Mouse (Mus musculus) spleen, adult 18-20 months (tissue): ENCODE measurements around the gene Bcl2l14.

Experiments
- DNase-seq, 2 experiments: peaks; one replicate each; pipeline ENCODE4 v3.0.0; 2022; ENCODE audit warnings: mixed read lengths in 2 of 2

The Bcl2l14 gene

DNA sequence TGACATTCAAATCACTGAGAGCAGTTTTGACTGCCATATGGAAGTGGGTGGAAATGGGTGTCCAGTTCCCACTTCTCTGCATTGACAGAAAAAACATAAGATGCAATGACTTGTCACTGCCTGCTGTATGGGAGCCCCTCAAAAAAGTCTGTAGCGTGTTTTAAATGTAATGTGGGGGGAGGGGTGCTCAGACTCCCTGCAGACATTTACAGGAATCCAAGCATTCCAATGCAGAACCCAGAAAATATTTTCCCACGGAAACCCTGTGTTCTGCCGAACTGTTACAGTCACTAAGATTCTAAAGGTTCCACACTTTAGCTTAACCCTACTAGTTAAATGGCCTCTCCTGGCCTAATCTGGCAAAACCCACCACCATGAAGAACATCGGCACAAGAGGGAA is at the start of gene Bcl2l14:
Gene Bcl2l14 (plus strand): TSS at position 301 of the 400 bp plus-strand sequence.
- no peak for DNase-seq

DNA sequence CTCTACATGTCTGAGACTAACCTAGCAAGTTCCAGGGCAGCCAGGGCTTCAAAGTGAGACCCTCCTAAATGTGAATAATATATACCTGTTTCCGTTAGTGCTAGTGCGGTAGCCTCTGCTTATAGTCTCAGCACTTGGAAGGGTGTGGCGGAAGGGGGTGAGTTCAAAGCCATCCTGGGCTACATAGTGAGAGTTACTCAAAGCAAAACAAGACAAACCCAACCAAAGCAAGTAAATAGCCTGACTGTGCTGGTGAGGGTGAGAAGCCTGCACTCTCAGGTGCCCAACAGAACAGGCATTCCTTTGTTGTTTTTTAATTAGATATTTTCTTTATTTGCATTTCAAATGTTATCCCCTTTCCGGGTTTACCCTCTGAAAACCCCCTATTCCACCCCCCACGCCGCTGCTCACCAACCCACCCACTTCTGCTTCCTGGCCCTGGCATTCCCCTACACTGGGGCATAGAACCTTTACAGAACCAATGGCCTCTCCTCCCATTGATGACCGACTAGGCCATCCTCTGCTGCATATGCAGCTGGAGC is 47.5 kb upstream of the Bcl2l14 start:
- DNase-seq = no peak

DNA sequence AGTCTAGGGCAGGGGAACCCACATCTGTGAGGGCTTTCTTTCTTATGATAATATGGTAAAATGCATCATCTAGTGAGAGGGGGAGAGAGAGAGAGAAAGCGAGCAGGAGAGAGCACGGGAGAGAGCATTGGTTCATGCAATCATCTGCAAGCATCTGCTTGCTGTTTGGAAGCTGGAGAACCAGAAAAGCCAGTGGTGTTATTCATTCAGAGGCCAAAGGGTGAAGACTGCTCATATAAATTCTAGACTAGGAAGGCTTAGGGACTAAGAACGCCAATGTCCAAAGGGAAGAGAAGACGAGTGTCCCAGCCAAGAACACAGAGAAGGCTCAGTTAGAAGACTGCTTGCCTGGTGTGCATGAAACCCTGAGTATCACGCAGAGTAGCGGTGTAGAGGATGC is 43.2 kb upstream of the Bcl2l14 start:
- DNase-seq = no peak

DNA sequence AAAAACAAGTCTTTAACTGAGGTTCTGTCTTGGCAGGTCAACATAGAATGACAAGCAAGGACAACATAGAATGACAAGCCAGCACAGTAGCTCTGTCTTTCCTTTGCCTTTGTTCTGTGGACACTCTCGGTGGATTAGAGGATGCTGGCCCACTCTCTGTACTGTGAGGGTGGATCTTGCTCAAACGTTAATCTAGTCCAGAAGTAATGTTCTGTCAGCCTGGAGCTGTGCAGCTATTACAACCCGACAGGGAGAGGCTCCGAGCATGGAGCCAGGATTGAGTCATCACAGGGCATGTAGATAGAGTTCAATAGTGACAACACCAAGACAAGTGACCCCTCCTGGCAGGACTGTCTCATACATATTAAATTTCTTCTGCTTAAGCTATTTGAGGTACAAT is 42.4 kb upstream of the Bcl2l14 start:
- DNase-seq = no peak

DNA sequence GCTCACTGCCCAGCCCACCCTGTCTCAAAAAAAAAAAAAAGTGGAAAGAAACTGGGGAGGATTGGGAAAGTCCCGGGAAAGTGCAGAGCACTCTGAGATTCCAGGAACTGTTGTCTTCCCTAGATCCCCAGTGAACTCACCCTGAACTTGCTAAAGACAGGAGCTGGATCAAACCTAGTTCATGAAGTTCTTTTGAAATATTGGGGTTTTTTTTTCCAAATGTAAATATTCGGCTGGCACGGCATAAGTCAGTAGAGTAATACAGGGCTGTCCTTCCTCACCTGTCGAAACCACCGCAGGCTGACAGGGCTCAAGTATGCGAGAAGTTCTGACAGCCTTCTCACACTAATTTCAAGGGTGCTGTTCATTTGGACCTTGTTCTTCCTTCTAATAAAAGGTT is 38.5 kb upstream of the Bcl2l14 start:
- no peak for DNase-seq

DNA sequence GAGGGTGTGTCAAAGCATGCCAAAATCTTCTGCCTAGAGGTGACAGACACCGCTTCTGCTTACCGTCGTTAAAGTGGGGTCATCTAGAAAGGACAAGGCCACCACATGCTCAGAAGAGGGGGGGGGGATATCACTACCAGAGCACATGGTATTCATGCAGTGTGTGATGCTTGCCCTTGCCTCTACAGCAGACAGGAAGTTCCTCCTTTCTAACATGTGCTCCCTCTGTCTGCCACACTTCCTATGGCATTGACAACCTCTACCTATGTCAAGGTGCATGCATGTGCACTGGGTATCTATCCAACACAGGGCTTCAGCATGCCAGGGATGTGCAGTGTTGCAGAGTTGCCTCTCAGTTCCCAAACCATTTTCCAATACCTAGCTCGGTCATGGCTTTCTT is 36.0 kb upstream of the Bcl2l14 start:
- DNase-seq = no peak

DNA sequence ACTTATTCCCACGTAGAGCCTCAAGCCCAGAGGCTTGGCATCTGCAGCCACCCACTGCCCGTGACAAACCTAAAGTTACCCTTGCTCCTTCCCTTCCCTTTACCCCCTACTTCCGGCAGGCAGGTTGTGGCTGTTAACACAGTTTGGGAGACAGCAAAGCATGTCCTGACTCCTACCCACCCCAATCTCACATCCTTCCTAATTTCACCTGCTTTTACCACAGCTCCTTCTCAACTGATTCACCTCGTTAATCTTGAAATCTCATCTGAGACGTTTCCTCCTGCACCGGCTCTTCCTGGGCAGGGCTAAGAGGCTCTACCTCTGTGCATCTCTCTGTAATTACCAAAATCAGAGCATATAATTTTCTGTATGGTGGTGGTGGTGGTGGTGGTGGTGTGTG is 31.5 kb upstream of the Bcl2l14 start:
- DNase-seq = no peak

DNA sequence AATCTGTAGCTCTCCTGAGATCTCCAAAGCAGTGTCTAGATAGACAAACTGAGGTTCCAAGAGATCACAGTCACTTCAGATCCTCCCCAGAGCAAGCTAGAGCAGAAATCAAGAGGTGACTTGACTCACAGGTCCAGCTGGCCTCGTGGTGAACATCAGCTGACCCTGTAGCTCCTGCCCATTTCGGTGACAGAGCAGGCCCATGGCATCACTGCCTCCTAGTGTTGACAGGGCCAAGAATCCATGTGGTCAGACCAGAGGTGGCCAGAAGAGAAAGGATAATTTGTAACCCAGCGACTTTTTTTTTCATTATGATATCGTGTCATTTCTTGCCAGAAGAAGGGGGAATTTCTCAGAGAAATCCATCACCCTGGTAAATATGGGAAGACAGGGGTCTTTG is 30.2 kb upstream of the Bcl2l14 start:
- DNase-seq = no peak

DNA sequence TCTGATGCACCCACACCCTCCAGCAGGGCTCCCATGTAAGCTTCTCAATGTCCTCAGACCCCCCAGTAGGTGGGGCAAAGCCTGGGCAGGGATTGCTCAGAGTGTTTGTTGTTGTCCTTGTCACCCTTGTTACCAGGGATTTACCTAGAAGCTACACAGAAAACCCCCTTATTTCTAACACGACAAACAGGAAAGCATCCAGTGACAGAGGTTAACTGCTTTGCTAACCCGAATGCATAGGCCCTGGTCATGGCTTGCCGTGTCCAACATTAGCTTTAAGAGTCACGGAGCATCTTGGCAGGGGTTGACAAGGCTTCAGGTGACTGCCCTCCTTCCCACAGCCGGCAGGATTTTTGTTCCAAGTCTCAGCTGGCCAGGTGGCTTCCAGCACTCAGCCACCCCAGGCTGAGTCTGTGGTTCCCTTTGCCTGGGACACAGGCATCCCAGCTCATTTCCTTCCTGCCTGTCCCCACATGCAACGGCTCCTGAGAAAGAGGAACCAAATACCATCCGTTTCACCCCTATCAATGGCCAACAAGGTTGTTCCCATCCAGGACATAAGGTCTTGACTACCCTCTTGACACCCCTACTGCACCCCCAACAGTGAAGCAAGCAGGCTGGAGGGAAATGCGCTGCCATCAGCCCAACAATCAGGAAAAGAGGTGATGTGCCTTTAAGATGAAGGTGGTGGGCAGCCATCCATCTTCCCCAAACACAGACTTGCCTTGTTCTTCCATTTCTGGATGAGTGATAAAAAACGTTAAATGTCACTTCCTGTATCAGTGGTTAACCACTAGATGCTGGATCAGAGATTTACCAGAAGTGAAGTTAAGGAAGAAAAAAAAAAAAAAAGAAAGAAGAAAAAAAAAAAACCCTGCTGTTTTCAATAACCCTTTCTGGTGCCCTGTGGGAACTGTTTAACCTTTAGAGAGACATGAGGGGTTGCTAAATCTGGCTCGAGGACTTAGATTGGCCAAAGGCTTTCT is 29.5 kb upstream of the Bcl2l14 start:
- peak in 1 of 2 experiments; percentile 17 for DNase-seq

DNA sequence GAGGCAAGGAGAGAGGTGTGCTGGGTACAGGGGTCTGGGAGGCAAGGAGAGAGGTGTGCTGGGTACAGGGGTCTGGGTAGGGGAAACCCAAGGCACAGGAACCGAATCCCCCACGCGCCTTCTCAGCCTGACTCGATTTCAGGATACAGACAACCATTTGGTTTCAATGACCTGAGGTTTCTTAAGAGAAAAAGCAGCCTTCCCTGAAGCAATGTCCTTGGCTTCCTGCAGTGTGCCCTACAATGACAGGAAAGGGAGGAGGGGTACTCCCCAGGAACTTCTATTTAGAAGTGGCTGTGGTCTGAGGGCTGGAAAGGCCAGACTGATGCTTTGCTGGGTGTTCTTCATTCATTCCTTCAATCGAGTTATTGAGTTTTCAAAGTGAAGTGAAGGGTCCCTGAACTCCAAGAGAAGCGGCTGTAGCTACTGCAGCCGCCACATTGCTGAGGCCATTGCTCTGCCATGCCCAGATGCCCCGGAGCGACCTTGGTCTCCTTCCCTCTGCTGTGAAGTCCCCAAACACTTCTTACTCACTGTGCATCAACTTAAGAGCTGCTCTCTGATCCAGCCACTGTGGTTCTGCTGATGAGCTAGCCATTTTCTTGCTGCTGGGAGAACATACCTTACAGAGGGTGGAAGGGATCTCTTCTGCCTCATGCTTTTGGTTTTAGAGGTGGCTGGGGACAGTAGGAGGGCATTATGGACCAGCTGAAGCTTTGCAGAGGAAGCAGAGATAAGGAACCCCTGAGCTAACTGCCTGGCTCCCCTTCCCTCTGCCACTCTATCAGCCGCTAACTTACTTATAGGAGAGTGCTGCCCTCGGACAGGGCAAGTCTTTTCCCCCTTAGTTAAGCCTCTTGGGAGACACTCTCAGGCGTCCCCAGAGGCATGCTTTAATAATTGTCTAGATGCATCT is 28.5 kb upstream of the Bcl2l14 start:
- DNase-seq = no peak

DNA sequence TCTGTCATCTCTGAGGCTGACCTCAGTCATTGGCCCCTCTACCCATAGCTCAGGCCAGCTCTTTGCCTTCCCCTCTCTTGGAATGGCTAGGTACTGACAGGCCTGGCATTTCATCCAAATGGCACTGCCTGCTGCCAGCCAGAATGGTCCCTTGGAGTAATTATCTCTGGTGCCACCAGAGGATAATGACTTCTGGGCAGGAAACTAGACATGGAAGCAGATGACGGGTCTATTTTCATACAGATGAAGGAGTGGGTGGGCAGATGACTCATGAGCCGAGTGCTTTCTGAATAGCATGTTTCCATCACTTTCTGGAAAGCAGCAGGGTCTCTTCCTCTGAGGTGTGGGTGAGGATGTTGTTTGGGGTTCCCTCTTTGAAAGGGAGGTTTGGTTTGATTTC is 23.2 kb upstream of the Bcl2l14 start:
- no peak for DNase-seq

DNA sequence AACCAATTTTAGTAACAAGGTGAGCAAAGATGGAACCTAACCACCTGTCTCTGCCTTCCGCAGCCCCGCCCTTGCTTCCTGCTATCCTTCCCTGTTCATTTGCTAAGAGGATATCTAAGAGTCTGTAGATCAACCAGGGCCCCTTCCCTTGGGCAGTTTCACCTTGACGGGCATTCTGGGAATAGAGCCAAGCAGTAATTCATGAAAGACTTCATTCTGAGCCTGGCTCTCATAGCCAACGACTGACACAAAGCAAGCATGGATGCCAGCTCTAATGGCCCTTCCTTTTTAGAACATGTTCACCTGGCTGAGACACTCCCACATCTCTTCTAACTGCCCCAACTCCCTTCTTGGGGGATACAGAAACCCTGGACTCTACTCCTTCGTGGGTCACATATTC is 18.9 kb upstream of the Bcl2l14 start:
- no peak for DNase-seq

DNA sequence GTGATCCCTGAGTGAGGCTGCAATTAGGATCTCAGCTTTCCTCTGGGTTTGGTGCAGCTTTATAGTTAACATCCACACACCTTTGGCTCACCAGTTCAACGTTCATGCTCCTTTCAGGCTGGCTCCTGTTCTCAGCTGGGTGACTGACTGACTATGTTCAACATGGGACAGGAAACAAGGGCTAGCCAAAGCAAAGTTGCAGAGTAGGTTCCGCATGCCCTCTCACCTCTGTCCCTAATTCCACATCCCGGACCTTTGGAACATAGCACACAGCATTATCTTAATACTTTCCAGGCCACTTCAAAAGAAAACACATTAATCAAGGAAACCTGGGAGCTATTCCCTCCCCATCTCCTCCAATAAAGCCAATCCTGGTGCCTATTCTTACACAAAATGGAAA is 18.3 kb upstream of the Bcl2l14 start:
- no peak for DNase-seq

DNA sequence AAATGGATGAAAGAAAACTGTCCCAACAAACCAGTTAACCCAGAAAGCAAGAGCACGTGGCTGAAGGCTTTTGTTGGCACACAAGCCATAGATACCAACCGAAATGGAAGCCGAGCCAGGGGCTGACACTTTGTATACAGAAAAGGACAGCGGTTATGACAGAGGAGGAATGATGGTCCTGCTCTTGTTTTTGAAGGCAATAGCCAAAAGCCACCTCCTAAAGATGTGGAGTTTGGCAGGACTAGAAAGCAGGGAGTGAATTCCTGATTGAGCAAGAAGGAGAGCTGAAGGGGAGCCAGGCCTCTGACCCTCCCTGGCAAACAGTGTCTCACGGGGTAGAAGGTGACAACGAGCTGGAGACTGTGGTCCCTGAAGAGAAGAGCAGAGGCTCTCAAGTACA is 14.7 kb upstream of the Bcl2l14 start:
- DNase-seq = no peak

DNA sequence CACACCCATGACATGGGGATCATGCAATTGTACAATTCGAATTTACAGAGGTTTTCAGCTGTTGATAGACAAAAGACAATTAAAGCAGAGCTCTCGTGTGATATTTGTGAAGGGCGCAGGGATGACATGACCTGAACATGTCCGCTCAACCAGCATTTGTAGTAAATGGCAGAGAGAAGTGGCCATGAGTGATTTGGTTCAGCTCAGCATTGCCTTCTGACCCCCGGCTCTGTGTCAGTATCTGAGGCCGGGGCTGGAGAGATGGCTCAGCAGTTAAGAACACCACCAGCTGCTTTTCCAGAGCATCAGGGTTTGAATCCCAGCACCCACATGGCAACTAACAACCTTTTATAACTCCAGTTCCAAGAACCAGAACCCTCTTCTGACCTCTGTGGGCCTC is 10.2 kb upstream of the Bcl2l14 start:
- no peak for DNase-seq

DNA sequence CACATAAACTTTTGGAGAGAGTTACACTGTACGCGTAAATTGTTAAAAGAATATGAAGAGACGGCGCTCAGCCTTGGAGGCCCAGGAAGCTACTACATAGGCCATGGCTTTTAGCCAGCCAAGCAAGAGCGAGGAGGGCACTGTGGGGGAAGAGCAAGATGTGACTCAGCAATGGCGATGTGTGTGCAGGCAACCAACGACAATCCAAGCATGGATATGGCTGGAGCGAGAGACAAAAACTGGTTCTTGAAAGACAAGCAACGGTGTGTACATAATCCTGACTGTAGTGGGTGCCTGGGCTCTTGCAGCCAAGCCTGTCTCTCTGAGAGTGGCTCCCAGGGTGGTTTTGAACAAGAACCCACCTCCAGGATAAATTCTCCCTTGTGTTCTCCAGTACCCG is 8.7 kb upstream of the Bcl2l14 start:
- no peak for DNase-seq

DNA sequence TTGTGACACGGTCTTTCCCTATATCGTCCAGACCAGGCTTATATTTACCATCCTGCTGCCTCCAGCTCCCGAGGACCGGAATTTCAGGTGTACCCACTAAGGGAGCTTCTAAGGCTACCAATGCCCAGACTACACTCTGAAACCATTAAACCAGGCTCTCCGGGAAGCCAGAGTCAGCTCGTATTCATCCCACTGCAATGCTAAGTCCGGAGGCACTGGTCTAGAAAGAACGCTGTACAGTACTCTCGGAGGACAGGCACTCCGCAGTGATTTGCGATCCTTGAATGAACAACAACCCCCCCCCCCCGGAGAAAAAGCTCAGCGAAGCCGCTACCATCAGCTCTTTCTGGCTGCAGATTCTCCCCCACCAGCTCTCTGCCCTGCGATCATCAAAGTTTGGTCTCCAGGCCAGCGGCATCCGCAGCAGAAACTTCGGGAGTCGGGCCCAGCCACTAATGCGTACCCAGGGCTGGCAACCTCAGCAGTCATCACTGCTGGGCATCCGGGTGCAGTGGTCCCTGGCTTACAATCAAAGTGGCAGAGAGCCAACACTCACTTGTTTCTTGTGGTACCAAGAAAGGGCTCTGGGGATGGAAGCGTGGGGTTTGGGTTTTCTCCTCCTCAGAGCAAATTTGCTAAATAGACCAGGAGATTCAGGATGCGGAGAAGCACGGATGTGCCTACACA is 7.6 kb upstream of the Bcl2l14 start:
- no peak for DNase-seq

DNA sequence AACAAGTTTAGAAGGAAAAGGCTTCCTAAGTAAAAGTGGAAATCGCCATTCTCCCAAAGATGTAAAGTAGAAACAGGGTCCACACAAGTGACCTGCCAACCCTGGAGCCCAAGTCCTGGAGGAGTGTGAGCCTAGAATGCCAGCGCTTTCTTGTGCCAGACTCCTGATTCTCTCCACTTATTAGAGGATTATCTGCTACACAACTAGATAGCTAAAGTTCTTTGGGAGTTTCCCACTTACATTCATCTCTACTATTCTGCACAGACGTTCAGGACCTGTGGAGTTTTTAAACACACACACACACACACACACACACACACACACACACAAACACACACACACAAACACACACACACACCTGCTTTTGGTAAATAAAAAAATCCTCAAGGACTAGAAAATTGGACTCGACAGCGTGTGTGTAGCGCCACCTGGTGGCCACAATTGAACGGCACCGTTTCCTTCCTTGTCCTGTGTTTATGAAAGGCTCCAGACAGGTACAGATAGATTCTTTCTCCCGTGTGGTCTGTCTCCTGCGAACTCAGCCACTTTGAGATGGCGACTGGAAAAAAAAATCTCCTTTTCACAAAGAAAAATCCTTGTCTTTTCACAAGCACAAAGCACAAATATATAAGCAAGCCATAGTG is 6.7 kb upstream of the Bcl2l14 start:
- DNase-seq = peak; percentile 38 to 76

DNA sequence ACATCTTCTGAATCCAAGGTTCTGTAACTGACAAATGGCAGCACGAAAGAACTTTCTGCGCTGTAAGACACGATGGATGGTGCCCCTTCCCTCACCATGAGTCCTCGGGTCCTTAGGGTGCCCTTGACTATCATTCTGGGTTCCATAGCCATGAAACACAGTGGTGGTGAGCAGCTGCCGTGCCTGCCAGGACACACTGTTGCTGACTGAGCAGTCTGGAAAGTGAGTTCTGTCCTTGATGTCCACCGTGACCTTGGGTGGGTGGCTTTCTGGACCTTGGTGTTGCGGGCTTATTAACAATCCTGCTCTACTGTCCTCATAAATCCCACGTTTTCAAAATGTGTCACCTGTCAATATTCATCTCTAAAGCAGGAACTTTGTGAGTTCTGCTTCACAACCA is 6.2 kb upstream of the Bcl2l14 start:
- DNase-seq = no peak

DNA sequence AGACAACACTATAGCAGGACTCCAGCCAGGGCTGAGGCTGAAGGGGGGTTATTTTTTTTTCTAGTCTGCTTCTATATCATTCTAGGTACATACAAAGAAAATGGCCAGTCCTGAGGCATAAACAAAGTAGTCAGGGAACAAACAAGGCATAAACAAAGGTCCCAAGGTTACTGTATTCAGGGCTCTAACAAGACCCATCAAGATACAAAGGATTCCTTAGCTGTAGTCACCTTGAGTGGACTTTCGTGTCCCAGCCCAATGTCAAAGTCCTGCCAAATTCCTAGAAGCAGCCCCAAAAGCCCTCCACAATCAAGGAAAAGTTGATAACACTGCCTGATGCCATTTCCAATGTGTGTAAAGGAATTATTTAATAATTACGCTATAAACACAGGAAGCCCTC is 5.3 kb upstream of the Bcl2l14 start:
- no peak for DNase-seq

DNA sequence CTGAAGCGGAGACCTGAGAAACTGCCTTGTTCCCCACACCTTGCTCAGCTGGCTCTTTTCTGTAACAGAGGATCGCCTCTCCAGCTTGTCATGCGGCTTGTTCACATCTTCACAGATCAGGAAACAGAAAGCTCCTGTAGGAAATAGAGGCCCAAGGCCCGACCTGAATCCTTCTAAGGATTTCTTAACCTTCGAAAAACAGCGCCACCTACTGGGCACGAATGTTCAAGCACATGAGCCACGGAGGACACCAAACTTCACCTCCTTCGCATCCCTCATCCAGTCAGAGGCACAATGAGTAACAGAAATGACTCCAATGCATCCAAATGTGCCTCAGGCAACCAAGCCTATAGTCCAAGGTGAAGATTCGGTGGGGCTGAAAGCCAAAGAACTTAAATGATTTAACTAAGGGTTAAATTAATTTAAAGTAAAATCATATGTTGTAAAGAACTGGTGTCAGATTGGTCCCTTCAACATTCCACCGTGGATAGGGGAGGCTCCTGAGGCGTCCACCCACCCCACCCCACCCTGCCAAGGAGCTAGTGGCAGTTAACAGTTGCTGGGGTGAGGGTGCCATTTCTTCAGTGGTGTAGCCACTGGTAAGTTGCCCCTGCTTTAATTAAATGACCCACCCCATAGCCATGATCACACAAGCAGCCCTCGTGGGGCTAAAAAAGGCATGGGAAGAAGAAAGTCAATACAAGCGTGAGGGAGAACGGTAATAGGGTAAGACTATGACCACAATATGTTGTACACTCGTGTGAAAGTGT is 7.0 kb downstream of the Bcl2l14 start:
- DNase-seq = peak in 1 of 2 experiments; percentile 54

DNA sequence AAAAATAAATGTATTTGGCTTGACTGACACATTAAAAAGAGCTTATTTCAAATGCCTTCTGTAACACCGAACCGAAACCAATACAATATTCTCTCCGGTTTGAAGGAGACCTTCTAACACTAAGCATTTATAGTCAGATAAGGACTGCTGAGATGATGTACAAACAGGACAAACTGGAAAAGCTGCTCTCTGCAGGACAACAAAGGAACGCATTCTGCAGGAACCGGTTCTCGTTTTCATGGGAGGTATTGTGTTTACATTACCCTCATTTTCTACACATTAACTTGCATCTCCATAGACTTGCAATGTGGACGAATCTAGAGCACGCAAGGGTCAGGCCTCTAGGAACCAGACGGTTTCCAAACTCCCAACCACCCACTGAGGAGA is 7.6 kb downstream of the Bcl2l14 start:
- DNase-seq = no peak
